Mouse (Mus musculus) cerebellum, adult 2 months (tissue): ENCODE data around the gene Plch1.

Source experiments
- CTCF ChIP-seq: fragments of 200-500 bp; IDR thresholded peaks from 2 replicates; pipeline ENCODE4 v1.5.1; 2011; ENCODE audit warnings: low read depth, mild to moderate bottlenecking, control low read depth, low read length, moderate library complexity, borderline replicate concordance; ENCODE audit not compliant: insufficient read depth
- POLR2A ChIP-seq: fragments of 200-500 bp; IDR thresholded peaks from 2 replicates; pipeline ENCODE4 v1.6.1; 2011; ENCODE audit warnings: low read length, control low read depth, borderline replicate concordance; ENCODE audit not compliant: insufficient read depth

DNA sequence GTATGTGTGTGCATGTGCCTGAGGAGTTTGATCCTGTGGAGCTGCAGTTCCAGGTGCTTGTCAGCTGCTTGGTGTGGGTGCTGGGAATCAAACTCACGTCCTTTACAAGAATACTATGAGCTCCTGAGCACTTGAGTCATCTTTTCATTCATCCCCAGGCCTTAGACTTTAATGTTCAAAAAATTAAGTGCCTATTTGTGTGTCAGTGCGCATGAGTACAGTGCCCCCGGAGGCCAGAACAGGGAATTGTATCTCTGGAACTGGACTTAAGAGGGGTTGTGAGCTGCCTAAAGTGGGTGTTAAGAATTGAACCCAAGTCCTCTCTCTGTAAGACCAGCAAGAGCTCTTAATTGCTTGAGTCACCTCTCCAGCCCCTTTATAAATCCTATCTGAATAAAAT is 20.4 kb upstream of the Plch1 start:
- TF ChIP-seq POLR2A (no peak), CTCF (peak; percentile 52; the same call in 1 of the 2 replicates)
